Mouse (Mus musculus): ENCODE data around the gene Foxe3. TPM values are rescaled to one million over a fixed set of nuclear protein-coding genes. Genes with fewer than 3 reads are reported as not detected.
"Not testable (repeated sequence)": the region's sequence is repeated elsewhere in the genome, so short reads cannot be mapped to it uniquely, and the experiment has no call there.

The Foxe3 gene
- total RNA-seq (2015; ENCODE audit: low replicate concordance) (not detected in 2 replicates), total RNA-seq (2017; ENCODE audit: low replicate concordance) (not detected in 2 replicates)

DNA sequence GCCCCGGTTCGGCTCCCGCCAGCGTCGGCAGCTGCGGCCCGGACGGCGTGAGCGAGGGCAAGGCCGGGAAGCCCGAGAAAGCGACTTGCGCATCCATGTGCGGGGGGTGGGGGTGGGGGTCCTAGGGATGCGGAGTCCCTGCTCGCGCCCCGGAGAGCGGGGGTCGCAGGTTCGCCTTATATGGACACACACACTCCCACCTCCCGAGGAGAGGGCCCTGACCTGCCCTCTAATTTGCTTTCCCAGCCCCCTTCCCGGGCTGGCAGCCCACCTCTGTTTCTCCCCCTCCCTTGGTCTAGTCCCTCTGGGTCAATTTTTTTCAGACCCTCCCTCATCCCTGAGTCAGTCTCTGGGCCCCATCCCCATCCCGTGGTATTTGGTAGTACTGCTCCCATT is at the start of gene Foxe3:
Gene Foxe3 (minus strand): TSS at position 97 of the 396 bp plus-strand sequence.
- no peak for ATAC-seq (replicated peaks; ENCODE audit: low FRiP score, poor library complexity, severe bottlenecking)

DNA sequence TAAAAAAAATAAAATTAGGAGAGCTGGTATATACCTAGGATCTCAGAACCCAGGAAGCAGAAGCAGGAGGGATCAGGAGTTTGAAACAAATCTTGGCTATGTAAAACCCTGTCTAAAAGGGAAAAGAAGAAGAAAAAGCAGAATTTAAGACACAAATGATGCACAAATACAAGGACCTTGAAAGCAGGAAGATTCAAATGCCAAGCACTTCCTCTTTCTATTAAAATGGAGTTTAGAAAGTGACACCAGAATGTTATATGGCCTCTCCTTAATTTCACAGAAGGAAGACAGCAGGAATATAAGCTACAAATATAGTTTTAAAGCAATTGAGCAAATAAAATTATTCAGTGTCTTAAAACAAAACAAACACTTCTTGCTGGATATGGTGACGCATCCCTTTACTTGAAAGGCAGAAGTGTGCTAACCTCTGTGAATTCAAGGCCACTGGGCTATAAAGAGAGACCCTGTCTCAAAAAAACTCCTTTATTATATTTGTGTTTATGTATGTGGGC is 47.5 kb upstream of the Foxe3 start:
- ATAC-seq (replicated peaks; ENCODE audit: low FRiP score, poor library complexity, severe bottlenecking), result no peak

DNA sequence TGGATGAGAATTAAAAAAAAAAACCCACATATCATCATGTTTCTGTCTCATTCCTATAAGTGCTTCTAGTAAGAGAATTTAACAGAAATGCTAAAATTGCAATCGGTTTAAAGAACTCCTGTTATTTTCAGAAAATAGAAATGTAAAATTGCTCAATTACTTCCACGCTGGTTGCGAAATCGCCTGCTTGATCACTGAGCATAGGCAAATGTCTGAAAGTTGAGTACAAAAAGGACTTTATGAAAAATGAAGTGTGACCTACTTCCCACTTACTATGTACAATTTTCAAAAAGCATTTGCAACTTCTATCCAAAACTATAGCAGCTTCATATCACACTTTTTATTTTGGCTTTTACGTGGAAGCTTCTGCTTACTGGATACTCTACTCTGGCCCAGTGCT is 44.9 kb upstream of the Foxe3 start:
- ATAC-seq (replicated peaks; ENCODE audit: low FRiP score, poor library complexity, severe bottlenecking), result no peak

DNA sequence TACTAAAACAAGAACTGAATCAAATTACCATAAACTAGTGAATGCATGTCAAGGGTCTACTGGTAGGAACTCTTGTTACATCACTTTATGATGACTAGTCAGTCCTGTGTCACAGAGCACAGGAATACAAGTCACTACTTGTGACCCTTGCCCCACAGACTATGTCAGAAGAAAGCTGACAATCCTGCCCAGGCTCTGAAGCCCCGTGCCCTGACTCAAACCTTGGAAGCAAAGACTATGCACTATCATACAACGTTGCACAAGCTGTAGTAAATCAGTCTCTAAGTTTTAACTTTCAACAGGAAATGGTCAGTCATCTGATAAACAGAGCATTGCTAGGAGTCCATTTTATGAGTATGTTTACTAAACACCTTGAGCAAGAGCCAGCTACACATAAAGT is 35.1 kb upstream of the Foxe3 start:
- not testable (repeated sequence) for ATAC-seq (replicated peaks; ENCODE audit: low FRiP score, poor library complexity, severe bottlenecking)

DNA sequence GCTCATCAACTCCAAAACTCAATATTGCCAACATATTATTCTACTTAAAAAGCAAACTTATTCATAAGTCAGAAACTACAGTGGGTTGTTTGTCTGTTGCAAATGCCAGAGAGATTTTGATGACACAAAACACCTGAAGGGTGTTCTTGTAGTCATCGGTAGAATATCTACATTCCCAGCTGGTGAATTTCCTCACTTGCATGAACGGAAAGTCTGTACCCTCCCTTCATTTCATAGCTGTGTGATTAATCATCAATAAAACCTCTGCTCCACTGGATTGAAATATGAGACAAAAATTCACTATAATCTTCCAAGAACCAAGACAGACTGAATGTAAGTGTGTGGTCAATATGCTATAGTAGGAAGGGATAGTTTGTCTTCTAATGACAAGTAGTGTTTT is 33.7 kb upstream of the Foxe3 start:
- no peak for ATAC-seq (replicated peaks; ENCODE audit: low FRiP score, poor library complexity, severe bottlenecking)

DNA sequence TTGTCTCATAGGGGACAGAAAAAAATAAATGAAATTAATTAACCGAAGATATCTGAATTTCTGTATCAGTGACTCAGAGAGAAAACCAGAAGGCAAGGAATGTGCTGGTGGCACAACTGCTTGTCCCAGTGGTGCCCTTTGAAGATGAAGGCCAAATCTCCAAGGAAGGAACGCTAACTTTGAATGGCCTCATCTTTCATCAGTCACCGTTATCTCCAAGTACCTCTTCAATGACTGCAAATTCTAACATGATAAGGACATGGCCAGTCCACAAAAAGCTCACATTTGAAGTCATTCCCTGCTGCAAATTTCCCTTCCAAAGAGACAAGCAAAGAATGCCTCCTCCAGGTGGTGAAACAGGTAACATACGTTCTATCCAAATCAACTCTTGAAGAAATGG is 33.0 kb upstream of the Foxe3 start:
- ATAC-seq (replicated peaks; ENCODE audit: low FRiP score, poor library complexity, severe bottlenecking), result no peak

DNA sequence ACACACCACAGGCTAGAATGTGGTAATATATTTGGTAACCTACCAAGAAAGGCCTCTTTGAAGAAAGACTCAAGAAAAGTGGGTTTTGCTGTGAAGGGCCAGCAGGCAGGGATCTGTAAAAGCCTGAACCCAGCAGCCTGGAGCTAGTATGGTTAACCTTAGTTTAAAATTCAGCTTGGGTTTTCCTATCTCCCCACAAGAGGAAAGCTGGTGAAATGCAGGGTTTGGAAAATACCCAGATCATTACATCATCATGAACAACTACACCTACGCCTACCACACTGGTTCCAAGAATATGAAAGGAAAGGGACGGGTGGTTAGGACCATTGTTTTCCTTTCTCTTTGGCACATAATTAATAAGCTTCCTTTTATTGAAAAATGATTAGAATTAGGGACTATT is 32.4 kb upstream of the Foxe3 start:
- ATAC-seq (replicated peaks; ENCODE audit: low FRiP score, poor library complexity, severe bottlenecking), result no peak

DNA sequence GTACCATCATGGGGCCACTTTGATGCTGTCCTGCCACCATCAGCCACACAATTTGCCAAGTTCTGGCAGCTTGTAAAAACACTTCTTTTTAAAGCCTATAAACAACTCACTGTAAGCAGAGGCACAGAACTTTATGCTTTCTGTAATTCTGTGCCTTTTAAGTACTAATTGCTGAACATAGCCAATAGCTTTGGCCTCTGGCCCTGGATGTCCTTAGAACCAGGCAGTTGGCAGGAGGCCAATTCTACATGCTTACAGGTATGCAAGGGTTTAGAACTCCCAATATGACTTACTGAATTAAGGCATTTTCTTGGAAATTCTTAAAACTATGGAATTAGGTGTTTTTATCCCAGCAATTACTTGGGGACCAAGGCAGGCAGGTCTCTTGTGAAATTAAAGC is 31.6 kb upstream of the Foxe3 start:
- no peak for ATAC-seq (replicated peaks; ENCODE audit: low FRiP score, poor library complexity, severe bottlenecking)

DNA sequence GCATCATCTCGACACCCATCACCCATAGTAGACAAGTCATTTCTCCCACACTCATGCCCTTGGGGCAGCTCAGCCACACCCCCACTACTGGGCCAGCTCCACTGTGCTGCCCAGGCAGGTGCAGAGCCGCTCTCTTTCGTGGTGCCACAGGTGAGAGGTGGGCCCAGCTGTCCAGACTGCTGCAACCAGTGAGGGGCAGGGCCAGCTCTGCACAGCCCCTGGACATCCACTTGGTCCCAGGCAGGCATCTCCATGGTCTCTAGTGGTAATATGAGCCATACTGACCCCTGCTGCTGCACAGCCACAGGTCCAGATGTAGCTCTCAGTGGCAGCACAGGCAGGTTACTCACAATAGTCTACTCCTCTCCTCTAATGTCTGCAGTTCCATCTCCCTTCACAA is 27.4 kb upstream of the Foxe3 start:
- no peak for ATAC-seq (replicated peaks; ENCODE audit: low FRiP score, poor library complexity, severe bottlenecking)

DNA sequence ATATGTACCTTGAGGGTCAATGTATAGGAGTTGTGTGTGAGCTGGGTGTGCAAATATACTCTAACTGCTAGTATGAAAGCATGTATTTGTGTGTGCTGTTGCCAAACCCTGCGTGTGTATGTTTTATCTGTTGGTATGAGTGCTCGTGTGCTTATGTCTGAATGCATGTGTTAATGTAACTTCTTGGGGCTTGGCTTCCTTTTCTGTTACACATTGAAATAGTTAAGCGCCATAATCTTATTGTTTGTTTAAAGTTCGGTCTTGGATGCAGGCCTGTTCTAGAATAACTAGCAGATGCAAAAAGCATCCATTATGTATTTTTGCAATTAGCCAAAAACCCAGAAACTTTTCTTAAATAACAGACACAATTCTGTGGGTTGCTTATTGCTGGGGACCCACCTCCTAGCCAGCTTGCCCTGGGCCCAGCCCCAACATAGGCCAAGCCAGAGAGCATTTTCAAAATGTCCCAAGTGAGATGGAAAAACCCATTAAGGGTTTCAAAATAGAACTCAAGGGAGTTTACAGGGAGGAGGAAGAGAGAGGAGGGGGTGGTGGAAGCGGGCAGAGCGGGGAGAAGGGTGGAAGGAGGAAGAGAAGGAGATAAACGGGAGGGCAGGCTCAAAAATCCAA is 22.2 kb upstream of the Foxe3 start:
- ATAC-seq (replicated peaks; ENCODE audit: low FRiP score, poor library complexity, severe bottlenecking), result no peak

DNA sequence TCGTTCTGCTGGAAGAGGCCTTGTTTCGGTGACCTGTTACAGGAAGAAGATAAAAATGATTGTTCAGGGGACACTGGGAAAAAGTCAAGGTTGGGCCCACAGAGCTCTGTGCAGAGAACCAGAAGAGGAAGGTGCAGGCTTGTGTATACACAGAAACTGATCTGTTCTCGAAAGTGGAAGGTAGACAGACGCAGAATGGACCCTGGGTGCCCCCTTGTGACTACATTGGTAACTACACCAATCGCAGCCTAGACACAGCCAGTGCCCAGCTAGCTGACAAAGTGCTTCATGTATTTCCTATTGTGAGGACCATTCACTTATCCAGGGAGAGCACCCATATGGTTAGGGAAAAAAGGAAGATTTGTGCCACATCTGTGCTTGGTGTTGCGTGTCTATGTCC is 21.6 kb upstream of the Foxe3 start:
- ATAC-seq (replicated peaks; ENCODE audit: low FRiP score, poor library complexity, severe bottlenecking), result peak; percentile 81

DNA sequence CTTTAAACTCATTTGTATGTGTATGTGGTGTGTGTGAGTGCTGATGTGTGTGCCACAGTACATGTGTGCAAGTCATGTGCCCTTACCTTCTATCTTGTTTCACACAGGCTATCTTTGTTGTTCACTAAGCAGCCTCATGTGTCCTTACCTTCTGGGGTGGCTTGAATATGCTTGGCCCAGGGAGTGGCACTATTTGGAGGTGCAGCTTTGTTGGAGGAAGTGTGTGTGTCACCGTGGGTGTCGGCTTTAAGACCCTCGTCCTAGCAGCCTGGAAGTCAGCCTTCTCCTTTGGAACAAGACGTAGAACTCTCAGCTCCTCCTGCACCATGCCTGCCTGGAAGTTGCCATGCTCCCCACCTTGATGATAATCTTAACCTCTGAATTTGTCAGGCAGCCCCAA is 20.6 kb upstream of the Foxe3 start:
- ATAC-seq (replicated peaks; ENCODE audit: low FRiP score, poor library complexity, severe bottlenecking), result no peak

DNA sequence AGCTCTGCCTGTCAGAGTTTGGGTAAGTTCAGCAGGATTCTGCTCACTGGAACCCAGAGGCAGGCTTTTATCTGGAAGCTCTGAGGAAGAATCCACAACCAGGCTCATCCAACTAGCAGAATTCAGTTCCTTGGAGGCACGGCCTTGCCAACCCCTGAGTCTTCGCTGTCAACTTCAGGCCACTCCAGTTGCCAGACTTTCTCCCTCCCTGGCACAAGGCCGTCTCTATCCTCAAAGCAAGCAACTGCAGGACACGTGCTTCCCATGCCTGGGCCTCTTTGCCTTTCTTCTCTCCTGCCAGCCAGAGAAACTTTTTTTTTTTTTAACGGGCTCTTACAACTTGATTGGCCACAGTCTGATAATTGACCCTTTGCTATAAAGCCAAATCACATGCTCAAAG is 19.2 kb upstream of the Foxe3 start:
- no peak for ATAC-seq (replicated peaks; ENCODE audit: low FRiP score, poor library complexity, severe bottlenecking)

DNA sequence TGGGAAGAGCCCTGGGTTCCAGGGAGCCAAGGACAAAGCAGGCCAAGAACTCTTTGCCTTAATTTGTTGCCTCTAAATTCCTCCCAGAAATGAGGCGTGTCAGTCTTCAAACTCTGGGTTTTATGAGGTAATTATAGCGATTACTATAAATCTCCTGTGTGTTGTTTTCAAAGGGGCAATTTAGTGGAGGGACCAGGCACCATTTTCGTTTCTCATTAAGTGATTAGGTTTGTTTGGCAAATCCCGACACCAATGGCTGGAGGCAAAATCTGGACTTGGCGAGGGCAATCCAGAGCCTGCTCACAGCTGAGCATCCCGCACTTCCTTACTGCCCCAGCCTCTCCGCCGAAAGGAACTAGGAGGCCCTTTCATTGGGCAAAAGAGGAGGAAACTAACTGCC is 16.8 kb upstream of the Foxe3 start:
- ATAC-seq (replicated peaks; ENCODE audit: low FRiP score, poor library complexity, severe bottlenecking), result no peak

DNA sequence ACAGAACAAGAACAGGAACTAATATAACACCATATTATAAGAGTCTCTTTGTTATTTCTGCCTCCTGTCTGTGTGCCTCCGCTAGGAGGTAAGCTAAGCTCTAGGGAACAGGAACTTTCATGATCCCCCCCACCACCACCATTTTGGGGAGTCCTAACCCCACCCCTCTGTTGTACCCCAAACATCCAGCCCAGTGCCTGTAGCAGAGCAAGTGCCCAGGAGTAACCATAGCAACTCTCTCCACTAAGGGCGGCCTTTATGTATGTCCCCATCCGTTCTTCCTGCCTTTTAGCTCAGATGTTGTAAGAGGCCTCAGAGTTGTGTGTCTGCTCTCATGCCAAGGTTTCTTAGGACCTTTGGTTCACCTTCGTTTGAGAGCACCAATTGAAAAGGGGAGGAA is 16.3 kb upstream of the Foxe3 start:
- ATAC-seq (replicated peaks; ENCODE audit: low FRiP score, poor library complexity, severe bottlenecking), result no peak

DNA sequence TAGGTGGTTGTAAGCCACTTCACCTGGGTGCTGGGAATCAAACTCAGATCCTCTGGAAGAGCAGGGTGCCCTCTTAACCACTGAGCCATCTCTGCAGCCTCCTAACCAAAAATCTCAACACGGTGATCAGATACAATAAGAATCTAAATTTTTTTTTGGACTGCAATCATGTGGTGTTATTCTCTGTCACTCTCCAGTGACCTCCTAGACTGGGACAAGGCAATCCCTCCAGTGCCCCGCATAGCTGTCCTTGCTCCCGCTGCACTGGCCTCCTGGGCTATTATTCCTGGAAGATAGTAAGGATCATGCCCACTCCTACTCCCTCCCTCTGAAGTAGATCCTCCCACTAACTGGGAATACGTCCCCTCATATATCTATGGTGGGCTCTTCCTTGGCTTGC is 15.5 kb upstream of the Foxe3 start:
- ATAC-seq (replicated peaks; ENCODE audit: low FRiP score, poor library complexity, severe bottlenecking), result no peak

DNA sequence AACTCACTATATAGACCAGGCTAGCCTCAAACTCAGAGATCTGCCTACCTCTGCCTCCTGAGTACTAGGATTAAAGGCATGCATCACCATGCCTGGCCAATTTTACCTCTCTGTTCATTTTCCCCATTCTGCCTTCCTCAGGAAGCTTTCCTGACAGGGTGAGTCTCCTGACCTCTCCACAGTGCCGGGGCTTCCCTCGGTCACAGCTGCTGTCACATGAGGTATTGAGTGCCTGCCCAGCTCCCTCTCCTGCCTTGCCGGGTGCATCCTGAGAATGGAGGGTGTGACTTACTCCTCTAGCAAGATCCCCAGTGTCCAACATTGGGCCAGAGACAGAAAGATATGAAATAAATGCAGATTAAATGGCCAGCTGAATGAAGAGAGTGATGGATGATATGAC is 12.4 kb upstream of the Foxe3 start:
- no peak for ATAC-seq (replicated peaks; ENCODE audit: low FRiP score, poor library complexity, severe bottlenecking)

DNA sequence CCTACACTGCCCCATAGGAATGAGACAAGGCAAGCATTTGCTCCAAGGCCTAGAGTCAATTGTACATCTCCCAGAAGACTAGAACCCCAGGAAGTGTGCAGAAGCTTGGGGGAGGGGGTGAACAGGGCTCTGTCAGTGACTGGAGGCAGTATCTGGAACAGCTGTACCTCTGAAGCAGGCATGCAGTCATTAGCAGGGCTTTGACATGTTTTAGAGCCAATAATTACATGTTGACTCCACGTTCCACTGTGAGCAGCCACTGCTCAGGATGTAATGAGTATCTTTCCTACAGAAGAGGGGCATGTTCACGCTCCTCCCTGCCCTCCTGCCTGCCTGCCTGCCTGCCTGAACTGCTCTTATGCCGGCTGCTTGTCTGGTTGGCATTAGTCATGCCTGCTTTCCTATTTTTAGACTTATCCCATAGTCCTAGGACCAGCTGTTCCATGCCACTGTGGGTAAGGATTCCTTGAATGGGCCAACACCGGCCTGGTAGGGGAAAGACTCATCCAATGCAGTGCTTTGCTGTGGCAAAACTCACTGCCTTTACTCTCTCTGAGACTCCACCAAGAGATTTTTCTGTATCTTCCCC is 11.7 kb upstream of the Foxe3 start:
- ATAC-seq (replicated peaks; ENCODE audit: low FRiP score, poor library complexity, severe bottlenecking), result no peak

DNA sequence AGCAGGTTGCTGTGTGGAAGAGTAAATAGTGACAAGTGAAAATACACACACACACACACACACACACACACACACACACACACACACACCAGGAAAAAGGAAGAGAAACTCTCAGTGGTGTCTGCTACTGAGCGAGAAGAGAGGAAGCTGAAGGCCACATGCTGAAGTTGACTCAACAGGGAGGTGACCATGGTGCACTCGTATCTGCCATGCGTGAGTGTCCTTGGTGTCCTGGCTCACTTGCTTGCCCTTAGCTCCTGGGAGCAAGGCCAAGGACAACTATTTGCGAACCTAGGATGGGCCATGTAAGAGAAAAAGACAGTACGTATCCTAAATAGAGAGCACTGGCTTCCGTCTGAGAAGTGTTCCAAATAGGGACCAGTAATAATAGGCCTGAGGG is 8.4 kb upstream of the Foxe3 start:
- no peak for ATAC-seq (replicated peaks; ENCODE audit: low FRiP score, poor library complexity, severe bottlenecking)

DNA sequence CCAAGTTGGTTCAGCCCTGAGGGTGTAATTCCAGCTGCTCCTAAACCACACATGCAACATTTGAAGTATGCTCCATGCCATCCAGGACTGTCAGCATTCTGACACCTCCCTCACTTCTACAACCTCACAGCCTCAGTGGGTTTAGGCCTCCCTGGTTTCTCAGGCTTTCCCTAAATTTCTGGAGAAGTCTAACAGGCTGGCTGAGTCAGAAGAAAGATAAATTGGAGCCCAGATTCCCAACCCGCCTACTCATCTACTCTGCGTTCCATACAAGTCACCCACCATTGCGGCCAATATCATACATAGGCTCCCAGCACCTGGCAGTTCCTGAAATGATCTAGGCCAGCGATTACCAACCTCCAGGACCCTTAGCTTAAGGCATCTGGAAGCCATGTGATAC is 6.9 kb upstream of the Foxe3 start:
- no peak for ATAC-seq (replicated peaks; ENCODE audit: low FRiP score, poor library complexity, severe bottlenecking)

DNA sequence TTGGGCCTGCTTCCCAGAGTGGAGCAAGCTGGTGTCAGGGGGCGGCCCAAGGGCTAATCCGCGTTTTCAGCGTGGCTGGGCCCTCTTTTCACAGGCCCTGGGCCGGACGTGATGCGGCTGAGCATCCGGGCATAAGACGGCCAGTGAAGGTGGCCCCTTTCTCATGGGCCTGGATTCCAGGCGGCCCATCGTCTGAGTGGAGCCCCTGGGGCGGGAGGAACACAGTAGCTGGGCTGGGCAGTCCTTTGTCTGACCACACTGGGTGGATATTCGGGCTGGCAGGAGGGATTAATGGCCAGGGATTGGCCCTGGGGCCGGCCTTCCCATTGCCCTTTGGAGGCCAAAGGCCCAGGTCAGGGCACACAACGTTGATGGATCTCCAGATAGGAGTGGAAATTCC is 3.3 kb upstream of the Foxe3 start:
- ATAC-seq (replicated peaks; ENCODE audit: low FRiP score, poor library complexity, severe bottlenecking), result no peak

All from erythroid progenitor cell, adult 5-6 weeks (primary cell).